ENCODE assay signal across 9 mouse cellular contexts in genomic region chr10:4372011-4372410, GRCm38 (mm10). TPM values are rescaled to one million over a fixed set of nuclear protein-coding genes. Genes with fewer than 3 reads are reported as not detected.
DNase-seq lines count a peak whose midpoint lies in the region; ATAC-seq and TF ChIP-seq lines count a peak whose summit lies in the region.
"Had no signal": no experiment of that assay in that cellular context is flagged by ENCODE, and none has a peak within 500 bp of the region (broad histone marks: within the 10 kb centered on the region; RNA-seq: fewer than 3 reads in every experiment).

No protein-coding gene starts in this region.

- in situ Hi-C loops in ES-E14 (cut with MboI; ENCODE audit: low sequenced_read_pairs in 2 of 2, unreplicated experiment in 2 of 2): no loop called here

- no peaks in the 10 kb centered on the region for H3K27me3 ChIP-seq in intestine, embryonic 16.5 days (replicated peaks; ENCODE audit: control insufficient read depth, insufficient read depth, low read length)
- H3K27me3 ChIP-seq in intestine, embryonic 15.5 days (replicated peaks): no peaks in the 10 kb centered on the region
- H3K27me3 ChIP-seq in stomach, postnatal 0 days (ENCODE audit: control insufficient read depth, insufficient read depth, low read length): no peaks in the 10 kb centered on the region
- H3K27me3 ChIP-seq: embryonic facial prominence, embryonic 12.5 days had no signal

- TF ChIP-seq CTCF in stomach, postnatal 0 days (IDR thresholded peaks at IDR 0.05; ENCODE audit: low read depth): peak; percentile 78

- peak; percentile 22; the same call in 1 of the 2 replicates for ATAC-seq in intestine, embryonic 16.5 days
- ATAC-seq in intestine, embryonic 15.5 days: no peak; the same call in 1 of the 2 replicates
- ATAC-seq in stomach, postnatal 0 days (ENCODE audit: low FRiP score, low TSS enrichment): 0 out of 2 replicates have a peak, but pooled peaks have one; percentile 30

- H3K4me2 ChIP-seq in intestine, embryonic 16.5 days (ENCODE audit: low read depth, low read length): no peak overlapping the region
- H3K4me2 ChIP-seq in intestine, embryonic 15.5 days (replicated peaks): no peak overlapping the region
- H3K4me2 ChIP-seq in stomach, postnatal 0 days (replicated peaks; ENCODE audit: low read depth): no peak overlapping the region
- H3K4me2 ChIP-seq: embryonic facial prominence, embryonic 12.5 days had no signal

- no peak overlapping the region for H3K4me3 ChIP-seq in intestine, embryonic 16.5 days (ENCODE audit: low read length)
- H3K4me3 ChIP-seq in intestine, embryonic 15.5 days (replicated peaks): no peak overlapping the region
- H3K4me3 ChIP-seq in ES-E14 (ENCODE audit: insufficient read depth in 1 of 2, low read depth in 1 of 2, low read length in 2 of 2, poor library complexity in 1 of 2, severe bottlenecking in 1 of 2): no peak overlapping the region
- H3K4me3 ChIP-seq in stomach, postnatal 0 days (ENCODE audit: low read depth, low read length): no peak overlapping the region
- H3K4me3 ChIP-seq: embryonic facial prominence, embryonic 12.5 days had no signal

- no peak overlapping the region for H3K9ac ChIP-seq in intestine, embryonic 16.5 days (ENCODE audit: low read depth, low read length)
- no peak overlapping the region for H3K9ac ChIP-seq in intestine, embryonic 15.5 days
- no peak overlapping the region for H3K9ac ChIP-seq in ES-E14 (ENCODE audit: insufficient read depth, low read depth, low read length, poor library complexity, severe bottlenecking)
- no peak overlapping the region for H3K9ac ChIP-seq in stomach, postnatal 0 days (ENCODE audit: low read length)
- H3K9ac ChIP-seq: embryonic facial prominence, embryonic 12.5 days had no signal

- TF ChIP-seq EP300 in stomach, postnatal 0 days (optimal IDR thresholded peaks at IDR 0.05): no peak

- WGBS in intestine, embryonic 16.5 days: 47% methylated on average over 5 of the region's 5 CpGs
- WGBS in intestine, embryonic 15.5 days: 43% methylated on average over 5 of the region's 5 CpGs
- WGBS in stomach, postnatal 0 days: 50% methylated on average over 5 of the region's 5 CpGs

- peaks cover 3% of the 10 kb centered on the region; the same call in 1 of the 2 replicates for H3K4me1 ChIP-seq in intestine, embryonic 16.5 days (ENCODE audit: control insufficient read depth, insufficient read depth, low read length)
- H3K4me1 ChIP-seq in intestine, embryonic 15.5 days (replicated peaks): 0 out of 2 replicates have a peak, but pooled peaks cover 3% of the 10 kb centered on the region
- H3K4me1 ChIP-seq in ES-E14 (ENCODE audit: control insufficient read depth in 2 of 2, insufficient read depth in 2 of 2, low read length in 2 of 2, poor library complexity in 1 of 2): peaks cover 13 to 44% of the 10 kb centered on the region in 2 experiments
- no peaks in the 10 kb centered on the region for H3K4me1 ChIP-seq in stomach, postnatal 0 days (replicated peaks; ENCODE audit: control insufficient read depth, insufficient read depth)
- H3K4me1 ChIP-seq: embryonic facial prominence, embryonic 12.5 days had no signal

- H3K9me3 ChIP-seq in intestine, embryonic 16.5 days (ENCODE audit: control insufficient read depth, low read length): no peaks in the 10 kb centered on the region
- H3K9me3 ChIP-seq in intestine, embryonic 15.5 days: no peaks in the 10 kb centered on the region
- H3K9me3 ChIP-seq in ES-E14 (ENCODE audit: control insufficient read depth, insufficient read depth, low read depth, low read length): no peaks in the 10 kb centered on the region
- H3K9me3 ChIP-seq in stomach, postnatal 0 days (ENCODE audit: control insufficient read depth, low read length): no peaks in the 10 kb centered on the region
- H3K9me3 ChIP-seq: embryonic facial prominence, embryonic 12.5 days had no signal

- no peak overlapping the region for H3K27ac ChIP-seq in intestine, embryonic 16.5 days (ENCODE audit: low read length)
- no peak overlapping the region for H3K27ac ChIP-seq in intestine, embryonic 15.5 days
- peak overlapping the region; percentile 15; the same call in 1 of the 2 replicates for H3K27ac ChIP-seq in ES-E14 (ENCODE audit: insufficient read depth, low read depth, low read length, poor library complexity, severe bottlenecking)
- H3K27ac ChIP-seq in stomach, postnatal 0 days (replicated peaks): no peak overlapping the region
- H3K27ac ChIP-seq: embryonic facial prominence, embryonic 12.5 days had no signal

- peaks cover 10% of the 10 kb centered on the region for H3K36me3 ChIP-seq in intestine, embryonic 16.5 days (ENCODE audit: control insufficient read depth, insufficient read depth, low read length)
- H3K36me3 ChIP-seq in intestine, embryonic 15.5 days: peaks cover 10% of the 10 kb centered on the region; the same call in 1 of the 2 replicates
- peaks cover 5% of the 10 kb centered on the region; the same call in 1 of the 2 replicates for H3K36me3 ChIP-seq in ES-E14 (ENCODE audit: control insufficient read depth, insufficient read depth, low read length, poor library complexity, severe bottlenecking)
- peaks cover 10% of the 10 kb centered on the region for H3K36me3 ChIP-seq in stomach, postnatal 0 days (ENCODE audit: control insufficient read depth, insufficient read depth, low read length)

- peak; percentile 58 for DNase-seq in 416B (ENCODE audit: low read depth)
- DNase-seq in ES-E14 (ENCODE audit: low read depth, low spot score): peak; percentile 46
- peak; percentile 39 to 62 for DNase-seq in cerebellum, postnatal 36 days
- peak; percentile 32 to 43 for DNase-seq in kidney, postnatal 36 days
- DNase-seq in stomach, postnatal 0 days (ENCODE audit: low spot score): no peak
- DNase-seq in yolk sac, embryonic 10.5 days (ENCODE audit: low spot score): no peak

TF ChIP-seq in ES-E14, 5 proteins besides CTCF, POLR2A, EP300 and RAD21:
- TF ChIP-seq ZC3H11A (IDR thresholded peaks at IDR 0.05; ENCODE audit: borderline replicate concordance, low read depth, low read length) (peak; percentile 4; the same call in 1 of the 2 replicates), HCFC1 (IDR thresholded peaks at IDR 0.05; ENCODE audit: borderline replicate concordance, insufficient read depth, low read length) (no peak), MAFK (IDR thresholded peaks at IDR 0.05; ENCODE audit: insufficient read depth, low read depth, low read length) (no peak)
TF ChIP-seq in ES-E14: peak in this region for 1.

RNA-seq across cellular contexts. Expression of gene Zbtb2, which starts 15.9 kb away (rescaled TPM):
- 10.8 and 10.9 TPM in 2 replicates for polyA plus RNA-seq in intestine, embryonic 16.5 days (2015; fragmentation: Nextera tagmentation; extraction: Ambion mirVana)
- polyA plus RNA-seq in intestine, embryonic 15.5 days (2015; fragmentation: Nextera tagmentation; extraction: Ambion mirVana): 11.7 and 12.0 TPM in 2 replicates
- 11.9 and 14.7 TPM in 2 replicates for total RNA-seq in ES-E14 (2012; rRNA removed)
- polyA plus RNA-seq in stomach, postnatal 0 days (2015; fragmentation: Nextera tagmentation; extraction: Ambion mirVana): 5.3 and 5.8 TPM in 2 replicates

Comparison
In these comparisons a context has a peak if more than half of its experiments do, and no peak if none do; other contexts are left out.
1. DNase-seq: peak in 416B (single experiment), ES-E14 (single experiment), cerebellum, postnatal 36 days (2 of 2) and kidney, postnatal 36 days (2 of 2); none in stomach, postnatal 0 days (single experiment) and yolk sac, embryonic 10.5 days (single experiment).